23 mouse cellular contexts compared by ENCODE assay signal in the genomic region with DNA sequence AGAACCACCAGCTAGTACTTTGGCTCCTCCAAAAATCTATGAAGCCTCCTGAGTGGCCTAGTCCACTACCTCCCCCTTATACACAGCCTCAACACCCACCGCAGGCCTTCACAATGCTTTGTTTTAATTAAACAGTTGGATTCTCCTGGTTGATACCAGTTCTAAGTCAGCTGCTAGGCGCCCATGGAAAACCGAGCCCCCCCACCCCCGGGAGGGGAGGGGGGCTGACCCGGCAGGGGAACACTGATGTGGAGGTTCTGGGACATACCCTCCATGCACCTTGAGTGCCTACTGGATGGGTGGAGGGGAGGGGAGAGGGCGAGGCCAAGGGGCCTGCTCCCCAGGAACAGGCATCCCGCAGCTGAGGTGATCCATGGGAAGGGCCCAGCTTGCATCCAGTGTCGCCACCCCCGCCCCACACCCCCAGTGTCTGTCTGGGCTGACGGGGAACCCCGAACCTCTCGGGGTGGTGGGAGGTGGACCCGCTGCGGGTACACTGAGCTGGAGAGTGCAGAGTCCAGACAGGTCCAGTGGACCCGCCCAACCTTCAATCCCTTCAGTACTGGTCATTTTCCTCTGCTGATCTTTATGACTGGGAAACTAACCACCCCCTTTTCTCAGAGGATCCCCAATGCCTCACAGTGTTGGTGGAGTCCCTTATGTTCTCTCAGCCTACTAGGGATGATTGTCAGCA.
A peak's percentile ranks its signal among the peaks of the same experiment; 100 is the strongest.
DNase-seq lines count a peak whose midpoint lies in the region; ATAC-seq and TF ChIP-seq lines count a peak whose summit lies in the region.
"Had no signal": no experiment of that assay in that cellular context is flagged by ENCODE, and none has a peak within 500 bp of the region (broad histone marks: within the 10 kb centered on the region; RNA-seq: fewer than 3 reads in every experiment).

No protein-coding gene starts in this region.

- no peak for TF ChIP-seq CTCF in liver, postnatal 0 days (IDR thresholded peaks at IDR 0.05; ENCODE audit: low read depth)
- TF ChIP-seq CTCF in G1E (IDR thresholded peaks at IDR 0.05; ENCODE audit: low read depth, low read length) = no peak

- no peak overlapping the region for H3K27ac ChIP-seq in liver, postnatal 0 days (ENCODE audit: low read depth)
- no peak overlapping the region for H3K27ac ChIP-seq in liver, embryonic 11.5 days (ENCODE audit: low read depth, low read length)
- H3K27ac ChIP-seq: embryonic facial prominence, embryonic 12.5 days; forebrain, embryonic 10.5 days; forebrain, embryonic 13.5 days; hindbrain, embryonic 12.5 days; hindbrain, embryonic 15.5 days had no signal

- no peak overlapping the region for H3K4me2 ChIP-seq in liver, postnatal 0 days (ENCODE audit: low read depth, low read length)
- H3K4me2 ChIP-seq in liver, embryonic 11.5 days = no peak overlapping the region
- H3K4me2 ChIP-seq: embryonic facial prominence, embryonic 12.5 days; forebrain, embryonic 13.5 days; heart, embryonic 12.5 days; hindbrain, embryonic 12.5 days; hindbrain, embryonic 15.5 days had no signal

- DNase-seq in heart, adult 11 months = peak; percentile 87
- DNase-seq in heart, postnatal 10 days = no peak
- peak; percentile 13 for DNase-seq in liver, postnatal 0 days
- no peak for DNase-seq in liver, embryonic 11.5 days (ENCODE audit: low spot score)
- peak; percentile 80 for DNase-seq in G1E (ENCODE audit: low spot score)
- DNase-seq in cerebellum, adult 18-20 months = no peak
- DNase-seq: adrenal gland, adult 8-10 months; adrenal gland, postnatal 25 days; cerebellum, adult 11-12 months; cerebellum, adult 9-10 months; cerebellum, postnatal 14 days; gastrocnemius, postnatal 10 days; gastrocnemius, postnatal 36 days had no signal

- TF ChIP-seq EP300 in liver, postnatal 0 days (IDR thresholded peaks at IDR 0.05; ENCODE audit: low read depth) = no peak

- WGBS in liver, postnatal 0 days (ENCODE audit: insufficient replicate concordance) = 85% methylated on average over 14 of the region's 15 CpGs
- 91% methylated on average over 15 of the region's 15 CpGs for WGBS in liver, embryonic 11.5 days

- no peaks in the 10 kb centered on the region for H3K4me1 ChIP-seq in liver, postnatal 0 days (ENCODE audit: insufficient read depth)
- no peaks in the 10 kb centered on the region for H3K4me1 ChIP-seq in liver, embryonic 11.5 days (replicated peaks; ENCODE audit: control insufficient read depth, insufficient read depth, low read length)
- H3K4me1 ChIP-seq in G1E (ENCODE audit: insufficient read depth, low read depth, low read length) = no peaks in the 10 kb centered on the region
- H3K4me1 ChIP-seq: embryonic facial prominence, embryonic 12.5 days; forebrain, embryonic 13.5 days; heart, embryonic 12.5 days; hindbrain, embryonic 12.5 days; hindbrain, embryonic 15.5 days had no signal

- no peaks in the 10 kb centered on the region for H3K9me3 ChIP-seq in liver, postnatal 0 days (ENCODE audit: low read length)
- H3K9me3 ChIP-seq in liver, embryonic 11.5 days (ENCODE audit: control insufficient read depth, low read length) = no peaks in the 10 kb centered on the region
- H3K9me3 ChIP-seq in G1E (replicated peaks) = peaks cover 21% of the 10 kb centered on the region
- H3K9me3 ChIP-seq: hindbrain, embryonic 15.5 days had no signal

- H3K9ac ChIP-seq in liver, postnatal 0 days (replicated peaks) = no peak overlapping the region
- no peak overlapping the region for H3K9ac ChIP-seq in liver, embryonic 11.5 days (ENCODE audit: low read depth, low read length)
- H3K9ac ChIP-seq: embryonic facial prominence, embryonic 12.5 days; forebrain, embryonic 13.5 days; heart, embryonic 12.5 days; hindbrain, embryonic 12.5 days; hindbrain, embryonic 15.5 days had no signal

- H3K27me3 ChIP-seq in liver, postnatal 0 days (ENCODE audit: insufficient read depth, low read length) = no peaks in the 10 kb centered on the region
- H3K27me3 ChIP-seq in liver, embryonic 11.5 days (replicated peaks; ENCODE audit: control insufficient read depth, insufficient read depth, low read length) = no peaks in the 10 kb centered on the region
- H3K27me3 ChIP-seq in G1E (ENCODE audit: insufficient read depth, low read length) = no peaks in the 10 kb centered on the region
- H3K27me3 ChIP-seq: embryonic facial prominence, embryonic 12.5 days; forebrain, embryonic 13.5 days; heart, embryonic 12.5 days; hindbrain, embryonic 12.5 days; hindbrain, embryonic 15.5 days had no signal

- intact Hi-C loops in heart, postnatal 10 days (cut with DNase I) = no loop called here

- H3K4me3 ChIP-seq in liver, postnatal 0 days (ENCODE audit: low read depth, low read length) = no peak overlapping the region
- no peak overlapping the region for H3K4me3 ChIP-seq in liver, embryonic 11.5 days (ENCODE audit: low read depth, low read length)
- no peak overlapping the region for H3K4me3 ChIP-seq in G1E (ENCODE audit: low read depth, low read length)
- H3K4me3 ChIP-seq: embryonic facial prominence, embryonic 12.5 days; forebrain, embryonic 10.5 days; forebrain, embryonic 13.5 days; heart, embryonic 12.5 days; hindbrain, embryonic 12.5 days; hindbrain, embryonic 15.5 days had no signal

- no peaks in the 10 kb centered on the region for H3K36me3 ChIP-seq in liver, postnatal 0 days (replicated peaks; ENCODE audit: insufficient read depth, low read length)
- no peaks in the 10 kb centered on the region for H3K36me3 ChIP-seq in liver, embryonic 11.5 days (ENCODE audit: control insufficient read depth, insufficient read depth, low read length)
- no peaks in the 10 kb centered on the region for H3K36me3 ChIP-seq in G1E (replicated peaks)
- H3K36me3 ChIP-seq: embryonic facial prominence, embryonic 12.5 days; forebrain, embryonic 10.5 days; heart, embryonic 12.5 days; hindbrain, embryonic 12.5 days; hindbrain, embryonic 15.5 days had no signal

- no peak for ATAC-seq in liver, postnatal 0 days
- ATAC-seq in liver, embryonic 11.5 days (replicated peaks; ENCODE audit: low FRiP score) = no peak
- no peak for ATAC-seq in G1E (ENCODE audit: extremely low read depth, insufficient number of reproducible peaks, low FRiP score, poor library complexity, severe bottlenecking)
- ATAC-seq: activated CD4-positive, CD25-positive, alpha-beta regulatory T cell, adult 4 months; CD4-positive, CD25-positive, alpha-beta regulatory T cell, adult 4 months; forebrain, embryonic 13.5 days; forebrain, embryonic 16.5 days; intestine, postnatal 0 days had no signal

Comparison
In these comparisons a context has a peak if more than half of its experiments do, and no peak if none do; other contexts are left out.
1. DNase-seq: peak in heart, adult 11 months (single experiment), liver, postnatal 0 days (single experiment) and G1E (single experiment); none in heart, postnatal 10 days (0 of 2), liver, embryonic 11.5 days (single experiment) and cerebellum, adult 18-20 months (0 of 2).